Mouse (Mus musculus): Measurements from ENCODE around the gene Wdr63.
"Not testable (repeated sequence)": the region's sequence is repeated elsewhere in the genome, so short reads cannot be mapped to it uniquely, and the experiment has no call there.

Gene Wdr63

DNA sequence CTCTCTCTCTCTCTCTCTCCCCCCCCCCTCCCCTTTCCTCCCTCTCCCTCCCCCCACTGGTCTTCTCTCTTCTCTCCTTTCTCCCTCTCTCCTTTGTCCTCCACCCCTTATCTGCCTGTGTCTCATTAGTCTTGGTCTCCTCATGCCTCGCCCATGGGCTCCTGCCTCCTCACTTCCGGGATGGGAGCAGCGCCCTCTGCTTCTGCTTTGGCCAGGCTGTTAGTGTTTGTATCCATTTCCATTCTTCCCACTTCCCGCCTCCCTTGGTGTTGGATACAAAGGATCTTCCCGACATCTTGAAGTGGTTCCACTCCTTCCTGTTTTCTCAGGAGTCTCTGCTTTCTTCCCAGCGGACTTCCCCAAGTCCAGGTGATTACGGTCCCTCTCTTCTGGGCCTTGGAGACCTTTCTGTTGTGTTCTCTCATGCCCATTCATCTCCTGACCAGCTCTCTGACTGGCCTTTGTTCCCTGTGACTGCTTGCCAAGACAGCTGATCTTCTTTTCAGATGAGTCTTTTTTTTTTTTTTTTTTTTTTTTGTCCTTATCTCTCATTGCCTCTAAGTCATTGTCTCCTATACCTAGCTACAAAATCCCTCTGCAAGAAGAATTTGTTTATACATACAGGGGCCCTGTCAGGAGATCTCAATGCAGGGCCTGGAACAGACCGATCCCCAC, 96.2 kb downstream of the Wdr63 start:
- no peak for DNase-seq (ENCODE audit: low read depth, low spot score)

DNA sequence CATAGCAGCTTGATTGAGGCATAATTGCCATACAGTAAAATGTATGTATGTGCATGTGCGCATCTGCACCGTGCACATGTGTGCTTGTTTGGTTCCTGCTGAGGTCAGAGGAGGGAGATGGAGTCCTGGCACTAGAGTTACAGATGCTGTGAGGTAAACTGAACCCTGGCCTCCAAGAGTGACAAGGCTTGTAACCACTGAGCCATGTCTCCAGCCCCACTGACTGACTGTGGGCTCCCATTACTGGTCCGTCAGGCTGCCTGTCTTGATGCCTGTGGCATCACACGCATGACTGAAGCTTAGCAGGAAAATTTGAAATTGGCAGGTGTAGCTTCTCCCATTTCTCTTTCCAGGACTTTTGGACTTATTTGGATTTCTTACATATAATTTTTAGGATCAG, 97.2 kb downstream of the Wdr63 start:
- no peak for DNase-seq (ENCODE audit: low read depth, low spot score)

DNA sequence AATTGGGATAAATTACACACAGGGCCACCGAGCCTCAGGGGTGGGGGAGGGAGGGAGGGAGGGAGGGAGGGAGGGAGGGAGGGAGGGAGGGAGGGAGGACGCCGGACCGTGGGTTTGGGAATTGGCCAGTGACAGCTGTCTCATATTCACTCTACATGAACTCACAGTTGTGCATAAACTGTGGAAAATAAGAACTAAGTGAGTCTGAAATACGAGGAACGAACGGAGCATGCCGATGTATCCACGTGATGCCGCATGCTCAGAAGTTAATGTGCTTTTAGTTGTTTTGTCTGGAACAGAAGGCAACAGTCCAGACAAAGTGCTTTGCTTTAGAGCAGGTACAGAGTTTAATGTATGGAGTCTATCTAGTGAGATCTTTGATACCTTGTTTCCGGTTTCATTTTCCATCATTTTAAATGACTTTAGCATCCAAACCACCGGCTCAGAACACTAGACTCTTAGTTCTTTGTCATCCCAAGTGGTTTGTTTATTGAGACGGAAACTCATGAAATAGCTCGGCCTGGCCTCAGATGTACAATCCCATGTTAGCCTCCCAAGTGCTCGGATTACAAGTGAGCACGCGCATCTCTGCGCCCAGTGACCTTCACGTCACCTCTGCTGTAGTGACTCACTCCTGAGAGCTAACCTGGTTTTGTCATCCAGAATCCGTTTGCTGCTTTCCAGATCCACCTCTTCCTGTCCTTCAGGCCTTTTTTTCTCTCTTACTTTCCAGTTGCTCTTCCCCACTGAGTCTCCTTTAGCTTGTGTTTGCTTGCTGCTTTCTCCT, 97.9 kb downstream of the Wdr63 start:
- DNase-seq (ENCODE audit: low read depth, low spot score) = peak; percentile 20

DNA sequence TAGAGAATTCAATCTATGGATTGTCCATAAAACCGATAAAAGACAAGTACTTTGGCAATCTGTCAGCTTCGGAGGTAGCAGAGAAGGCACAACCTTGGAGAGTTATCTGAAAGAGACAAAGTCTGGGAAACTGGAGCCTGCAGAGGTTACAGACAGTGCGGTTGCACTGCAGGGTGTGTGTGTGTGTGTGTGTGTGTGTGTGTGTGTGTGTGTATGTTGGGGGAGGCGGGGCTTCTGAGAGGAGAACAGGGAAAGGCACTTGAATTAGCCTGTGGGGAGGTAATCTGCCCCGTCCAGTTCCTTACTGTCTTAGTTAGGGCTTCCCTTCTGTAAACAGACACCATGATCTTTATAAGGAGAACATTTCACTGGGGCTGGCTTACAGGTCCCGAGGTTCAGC, 100.1 kb downstream of the Wdr63 start:
- no peak for DNase-seq (ENCODE audit: low read depth, low spot score)

DNA sequence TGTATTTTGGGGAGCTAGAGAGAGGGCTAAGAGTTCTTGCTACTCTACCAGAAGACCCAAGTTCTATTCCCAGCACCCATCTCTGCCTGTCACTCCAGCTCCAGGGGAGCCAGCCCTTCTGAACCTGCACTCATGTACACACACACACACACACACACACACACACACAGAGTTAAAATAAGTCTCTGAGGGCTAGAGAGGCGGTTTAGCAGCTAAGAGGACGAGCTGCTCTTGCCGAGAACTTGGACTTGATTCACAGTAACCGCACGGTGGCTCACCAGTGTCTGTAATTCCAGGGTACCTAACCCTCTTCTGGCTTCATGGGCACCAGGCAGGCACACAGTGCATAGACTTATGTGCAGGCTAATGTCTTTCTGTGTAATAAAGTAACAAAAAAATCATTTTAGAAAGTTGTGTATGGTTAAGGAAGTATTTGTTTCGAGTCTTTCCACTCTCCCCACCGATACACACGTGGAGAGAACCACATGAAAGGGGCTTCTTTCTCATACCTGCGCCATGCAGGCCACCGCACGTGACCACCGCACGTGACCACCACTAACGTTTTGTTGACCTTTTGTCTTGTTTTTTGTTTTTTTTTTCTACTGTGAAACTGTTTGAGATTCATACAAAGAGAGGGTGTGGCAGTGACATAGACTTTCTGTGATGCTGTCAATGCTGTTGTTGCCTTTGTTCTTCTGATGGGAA, 103.4 kb downstream of the Wdr63 start:
- DNase-seq (ENCODE audit: low read depth, low spot score) = no peak

DNA sequence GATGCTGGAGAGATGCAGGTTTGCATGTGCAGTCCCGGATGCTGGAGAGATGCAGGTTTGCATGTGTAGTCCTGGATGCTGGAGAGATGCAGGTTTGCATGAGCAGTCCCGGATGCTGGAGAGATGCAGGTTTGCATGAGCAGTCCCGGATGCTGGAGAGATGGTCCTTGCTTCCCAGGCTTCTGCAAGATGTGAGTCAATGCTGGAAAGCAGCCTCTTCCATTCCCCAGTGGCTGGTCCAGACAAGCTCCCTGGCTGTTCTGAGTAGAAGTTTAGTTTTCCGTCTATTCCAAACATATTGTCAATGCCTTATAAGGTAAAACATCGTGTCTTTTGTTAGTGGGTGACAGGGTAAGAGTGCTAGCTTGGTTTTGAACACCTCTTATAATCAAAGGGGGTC, 111.4 kb downstream of the Wdr63 start:
- not testable (repeated sequence) for DNase-seq (ENCODE audit: low read depth, low spot score)

DNA sequence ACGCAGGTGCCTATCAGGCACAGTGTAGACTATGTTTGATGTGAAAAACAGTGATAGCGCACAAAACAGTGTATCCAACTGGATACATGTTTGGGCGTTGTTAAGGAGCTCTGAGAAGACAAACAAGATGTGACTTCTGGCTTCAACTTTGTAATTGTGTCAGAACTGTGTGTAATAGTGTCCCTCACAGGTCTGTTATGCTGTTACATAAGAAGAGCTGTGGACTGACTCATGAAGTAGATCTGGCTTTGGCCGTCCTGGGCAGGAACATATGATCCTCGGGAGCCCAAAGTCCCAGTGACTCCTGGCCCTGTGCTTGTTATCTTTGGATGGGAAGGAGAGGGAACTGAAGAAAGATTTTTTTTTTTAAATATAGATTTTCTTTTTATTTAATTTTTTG, 112.4 kb downstream of the Wdr63 start:
- DNase-seq (ENCODE audit: low read depth, low spot score) = no peak

DNA sequence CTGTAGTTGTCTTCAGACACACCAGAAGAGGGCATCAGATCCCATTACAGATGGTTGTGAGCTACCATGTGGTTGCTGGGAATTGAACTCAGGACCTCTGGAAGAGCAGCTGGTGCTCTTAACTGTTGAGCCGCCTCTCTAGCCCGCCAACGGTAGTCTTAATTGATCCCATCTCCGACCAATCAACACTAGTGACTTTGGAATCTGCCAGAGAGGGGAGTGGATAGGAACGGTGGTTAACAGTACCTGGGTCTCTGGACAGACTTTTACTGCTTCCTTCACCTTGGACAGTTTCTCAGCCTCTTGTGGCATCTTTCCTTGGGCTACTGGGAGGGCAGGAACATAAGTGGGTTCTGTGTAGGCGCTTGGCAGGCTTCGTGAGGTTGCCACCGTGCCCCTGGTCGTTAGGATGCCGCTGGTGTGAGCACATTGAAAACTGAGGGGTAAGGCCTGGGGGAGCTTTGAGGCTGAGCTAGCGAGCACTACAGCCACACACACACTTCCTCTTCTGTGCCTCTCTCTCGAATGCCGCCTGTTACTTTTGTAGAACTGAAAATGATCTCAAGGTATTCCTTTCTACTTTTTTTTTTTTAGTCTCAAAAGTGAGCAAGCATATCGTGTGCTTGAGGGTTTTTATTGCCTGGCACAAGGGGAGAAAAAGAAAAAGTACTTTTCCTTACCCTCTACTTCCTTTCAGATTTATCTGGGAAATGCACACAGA, 114.3 kb downstream of the Wdr63 start:
- no peak for DNase-seq (ENCODE audit: low read depth, low spot score)

DNA sequence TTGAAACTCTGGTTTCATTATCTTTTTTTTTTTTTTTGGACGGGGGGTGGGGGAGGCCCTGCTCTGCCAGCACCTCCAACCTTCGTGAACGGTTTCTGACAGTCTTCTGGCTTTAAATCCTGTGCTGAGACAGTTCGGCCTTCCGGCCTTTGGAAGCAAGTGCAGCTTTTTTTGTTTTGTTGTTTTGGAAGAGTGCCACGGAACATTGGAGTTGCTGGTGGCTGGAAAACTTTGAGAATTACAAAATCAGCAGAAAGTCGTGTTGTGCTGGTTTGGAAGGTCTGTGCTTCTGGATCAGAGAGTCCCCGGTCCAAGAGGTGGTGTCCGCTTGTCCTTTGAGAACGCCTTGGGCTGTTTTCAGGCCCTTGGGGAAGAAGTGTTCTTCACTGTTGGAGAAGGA, 115.1 kb downstream of the Wdr63 start:
- no peak for DNase-seq (ENCODE audit: low read depth, low spot score)

DNA sequence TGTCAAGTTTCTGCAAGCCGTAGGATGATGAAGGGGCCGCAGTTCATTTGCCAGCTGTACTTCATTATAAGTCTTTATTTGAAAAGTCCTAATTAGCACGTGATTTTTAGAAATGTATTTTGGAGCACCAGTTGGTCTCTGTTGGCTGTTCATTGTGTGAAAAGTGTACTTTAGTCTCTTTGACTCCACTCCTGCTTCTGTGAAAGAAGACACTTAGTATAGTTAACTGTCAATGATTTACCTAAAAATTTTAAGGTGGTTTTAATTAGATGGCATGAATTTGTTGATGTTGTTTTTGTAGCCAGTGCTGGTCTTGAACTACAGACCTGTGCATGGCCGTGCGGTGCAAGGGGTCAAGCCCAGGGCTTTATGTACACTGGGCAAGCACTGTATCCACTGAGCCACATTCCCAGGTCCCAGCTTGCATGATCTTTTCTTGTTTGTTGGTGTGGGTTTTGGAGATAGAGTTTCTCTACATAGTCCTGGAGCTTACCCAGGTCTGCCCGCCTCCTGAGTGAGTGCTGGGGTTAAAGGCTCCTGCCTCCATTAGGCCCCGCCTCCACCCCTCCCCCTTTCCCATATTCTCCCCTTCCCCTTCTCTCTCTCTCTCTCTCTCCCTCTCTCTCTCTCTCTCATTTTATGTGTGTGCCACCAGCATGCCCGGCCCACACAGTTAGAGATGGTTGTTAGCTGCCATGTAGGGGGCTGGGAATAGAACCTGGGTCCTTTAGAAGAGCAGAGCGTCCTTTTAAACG, 115.8 kb downstream of the Wdr63 start:
- DNase-seq (ENCODE audit: low read depth, low spot score) = no peak

DNA sequence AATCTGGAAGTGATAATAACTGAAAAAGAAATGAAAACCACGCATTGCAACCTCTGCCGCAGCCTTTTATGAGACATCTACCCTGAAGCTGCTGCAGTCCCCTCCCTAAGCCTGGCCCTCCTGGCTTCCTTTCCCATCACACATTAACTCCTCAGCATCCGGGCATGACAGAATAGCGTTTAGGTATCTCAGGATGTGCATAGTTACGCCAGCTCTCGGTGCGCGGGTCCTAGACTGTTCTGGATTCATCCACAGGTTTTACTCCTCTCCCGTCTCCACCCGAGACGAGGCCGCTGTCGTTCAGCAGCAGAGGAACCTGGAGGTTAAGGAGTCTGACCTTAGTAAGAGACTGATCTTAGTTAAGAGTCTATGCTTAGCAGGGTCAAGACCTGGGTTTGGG, 116.8 kb downstream of the Wdr63 start:
- no peak for DNase-seq (ENCODE audit: low read depth, low spot score)
